Mouse (Mus musculus): ENCODE data around the gene Tbc1d2.
"Not testable (repeated sequence)": the region's sequence is repeated elsewhere in the genome, so short reads cannot be mapped to it uniquely, and the experiment has no call there.

The Tbc1d2 gene

GRCm38 (mm10) chr4:46642924-46643675 is 6.9 kb downstream of the Tbc1d2 start:
- DNase-seq (ENCODE audit: low spot score): no peak

GRCm38 (mm10) chr4:46641283-46641682 is 8.7 kb downstream of the Tbc1d2 start:
- no peak for DNase-seq (ENCODE audit: low spot score)

GRCm38 (mm10) chr4:46639866-46640265 is 10.1 kb downstream of the Tbc1d2 start:
- DNase-seq (ENCODE audit: low spot score): no peak

DNA sequence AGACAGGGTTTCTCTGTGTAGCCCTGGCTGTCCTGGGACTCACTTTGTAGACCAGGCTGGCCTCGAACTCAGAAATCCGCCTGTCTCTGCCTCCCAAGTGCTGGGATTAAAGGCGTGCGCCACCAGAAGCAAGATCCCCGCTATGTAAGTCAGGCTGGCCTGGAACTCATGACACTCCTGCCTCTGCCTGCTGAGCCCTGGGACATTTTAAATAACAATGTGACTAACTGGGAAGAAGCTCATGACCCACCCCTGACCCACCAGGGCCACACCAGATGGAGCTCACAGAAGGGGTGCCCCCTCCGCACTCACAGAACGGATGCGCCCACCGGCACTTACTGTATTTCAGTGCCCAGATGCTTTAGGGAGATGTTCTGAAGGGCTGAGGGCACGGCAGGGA is 12.8 kb downstream of the Tbc1d2 start:
- not testable (repeated sequence) for DNase-seq (ENCODE audit: low spot score)

- DNase-seq (ENCODE audit: low spot score): no peak
Measured at GRCm38 (mm10) chr4:46635702-46636430, 14.1 kb downstream of the Tbc1d2 start.

DNA sequence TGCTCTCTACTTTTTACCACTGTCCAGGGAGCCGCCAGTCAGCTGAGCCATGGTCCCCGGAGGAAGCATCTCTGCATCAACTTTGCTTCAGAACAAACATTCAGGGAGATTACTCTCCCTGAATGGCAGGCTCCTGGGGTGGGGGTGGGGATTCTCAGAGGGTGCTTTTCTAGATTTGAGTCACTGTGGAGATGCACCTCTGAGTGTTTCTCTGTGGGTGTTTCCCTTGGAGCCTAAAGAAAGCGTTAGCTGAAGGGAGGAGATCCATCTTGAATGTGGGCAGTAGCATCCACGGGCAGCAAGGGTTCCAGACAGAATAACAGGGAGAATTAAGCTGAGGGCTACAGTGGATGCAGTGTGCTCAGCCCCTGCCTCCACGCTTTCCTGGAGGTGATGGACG is 15.1 kb downstream of the Tbc1d2 start:
- no peak for DNase-seq (ENCODE audit: low spot score)

GRCm38 (mm10) chr4:46633565-46633964 is 16.4 kb downstream of the Tbc1d2 start:
- not testable (repeated sequence) for DNase-seq (ENCODE audit: low spot score)

DNA sequence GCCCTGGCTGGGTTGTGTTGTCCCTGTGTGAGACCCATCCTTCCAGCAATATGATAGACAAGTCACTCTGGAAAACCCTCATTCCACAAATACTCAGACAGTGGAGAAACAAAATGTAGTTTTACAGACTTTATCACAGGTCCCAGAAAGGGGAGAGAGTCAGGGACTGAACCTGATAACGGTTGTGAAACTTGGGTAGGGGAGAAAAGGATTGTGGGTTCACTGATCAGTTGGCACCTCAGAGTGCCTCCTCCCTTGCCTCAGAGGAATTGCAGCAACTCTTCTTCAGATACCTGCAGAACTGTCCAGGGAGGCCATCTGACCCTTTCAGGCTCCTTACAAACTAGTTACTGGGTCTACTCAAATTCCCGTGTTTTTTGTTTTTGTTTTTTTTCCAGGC is 17.5 kb downstream of the Tbc1d2 start:
- DNase-seq (ENCODE audit: low spot score): no peak

GRCm38 (mm10) chr4:46630390-46630789 is 19.6 kb downstream of the Tbc1d2 start:
- DNase-seq (ENCODE audit: low spot score): no peak

DNA sequence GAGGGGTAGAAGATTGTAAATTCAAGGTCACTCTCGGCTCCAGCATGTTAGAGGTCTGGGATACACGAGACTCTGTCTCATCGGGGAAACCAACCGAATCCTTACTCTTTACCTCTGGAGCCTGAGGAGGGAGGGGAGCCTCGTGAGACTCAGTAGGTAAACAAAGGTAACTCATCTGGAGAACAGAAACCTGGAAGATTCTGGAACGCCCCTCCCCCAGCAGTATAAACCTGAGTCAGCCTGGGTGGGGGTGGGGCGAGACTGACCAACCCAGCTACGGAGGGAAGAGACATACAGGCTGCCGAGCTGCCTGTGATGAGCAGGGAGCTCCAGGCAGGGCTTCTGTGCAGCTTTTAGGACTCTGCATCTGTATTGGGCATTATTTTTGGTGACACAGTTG is 21.1 kb downstream of the Tbc1d2 start:
- no peak for DNase-seq (ENCODE audit: low spot score)

- DNase-seq (ENCODE audit: low spot score): no peak
Measured at GRCm38 (mm10) chr4:46628081-46628480, 21.9 kb downstream of the Tbc1d2 start.

GRCm38 (mm10) chr4:46625101-46625500 is 24.9 kb downstream of the Tbc1d2 start:
- no peak for DNase-seq (ENCODE audit: low spot score)

GRCm38 (mm10) chr4:46623007-46623406 is 27.0 kb downstream of the Tbc1d2 start:
- DNase-seq (ENCODE audit: low spot score): no peak

- DNase-seq (ENCODE audit: low spot score): no peak
Measured at GRCm38 (mm10) chr4:46620946-46621345, 29.1 kb downstream of the Tbc1d2 start.

- no peak for DNase-seq (ENCODE audit: low spot score)
Measured at GRCm38 (mm10) chr4:46620330-46620729, 29.7 kb downstream of the Tbc1d2 start.

DNA sequence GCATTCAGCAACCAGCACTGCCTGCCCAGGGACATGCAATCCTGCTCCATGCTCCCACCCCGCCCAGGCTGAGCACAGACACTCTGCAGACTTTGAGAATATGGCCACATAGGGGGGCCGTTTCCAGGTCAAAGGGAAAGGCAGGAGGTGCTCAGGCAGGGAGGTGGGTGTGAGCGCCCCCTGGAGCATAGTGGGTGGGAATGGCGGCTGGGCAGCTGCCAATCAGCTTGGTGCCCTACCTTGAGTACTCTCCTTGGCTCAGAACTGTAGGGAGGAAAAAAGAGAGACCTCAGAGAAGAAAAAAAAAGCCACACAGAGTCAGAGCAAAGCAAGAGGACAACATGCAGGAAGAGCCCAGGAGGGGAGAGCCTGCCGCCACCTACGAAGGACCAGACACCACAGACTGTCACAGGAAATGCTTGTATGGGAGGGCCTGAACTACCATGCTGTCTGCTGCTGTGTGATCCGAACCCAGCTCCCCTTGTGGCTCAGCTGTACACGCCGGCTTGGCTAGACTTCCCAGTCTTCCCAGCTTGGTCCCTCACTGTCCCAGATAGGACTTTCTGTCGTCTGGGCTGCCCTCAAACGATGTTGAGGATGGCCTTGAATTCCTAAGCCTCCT is 31.7 kb downstream of the Tbc1d2 start:
- no peak for DNase-seq (ENCODE audit: low spot score)

DNA sequence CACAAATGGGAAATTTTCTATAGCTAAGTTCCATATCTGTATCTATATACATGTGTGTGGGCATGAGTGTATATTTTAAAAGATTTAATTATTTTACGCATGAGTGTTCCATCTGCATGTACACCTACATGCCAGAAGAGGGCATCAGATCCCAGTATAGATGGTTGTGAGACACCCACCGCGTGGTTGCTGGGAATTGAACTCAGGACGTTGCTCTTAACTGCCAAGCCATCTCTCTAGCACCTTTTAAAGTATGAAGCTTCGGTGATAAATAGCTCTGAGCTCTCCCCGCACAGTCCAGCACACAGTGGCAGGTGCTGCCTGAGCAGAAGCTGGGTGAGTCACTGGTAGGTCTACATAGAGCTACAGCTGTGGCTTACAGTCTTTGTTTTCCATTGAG is 32.6 kb downstream of the Tbc1d2 start:
- no peak for DNase-seq (ENCODE audit: low spot score)

DNA sequence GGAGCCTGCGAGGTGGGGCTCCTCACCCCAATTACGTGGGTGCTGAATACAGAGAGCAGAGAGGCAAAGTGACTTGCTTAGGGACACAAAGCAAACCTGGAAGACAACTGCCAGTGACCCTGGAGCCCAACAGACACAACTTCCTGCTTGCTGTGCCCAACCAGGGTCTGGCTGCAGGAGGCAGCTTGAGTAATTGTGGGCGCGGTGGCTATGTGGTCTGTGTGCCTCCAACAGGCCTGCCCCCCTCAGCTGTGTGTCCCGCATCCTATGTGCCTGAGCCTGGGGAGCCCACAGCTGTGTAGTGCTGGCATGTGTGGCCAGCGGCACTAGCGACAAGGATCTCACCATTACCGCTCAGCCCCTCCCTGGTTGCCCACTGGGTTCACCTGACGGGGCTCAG is 35.4 kb downstream of the Tbc1d2 start:
- DNase-seq (ENCODE audit: low spot score): no peak

DNA sequence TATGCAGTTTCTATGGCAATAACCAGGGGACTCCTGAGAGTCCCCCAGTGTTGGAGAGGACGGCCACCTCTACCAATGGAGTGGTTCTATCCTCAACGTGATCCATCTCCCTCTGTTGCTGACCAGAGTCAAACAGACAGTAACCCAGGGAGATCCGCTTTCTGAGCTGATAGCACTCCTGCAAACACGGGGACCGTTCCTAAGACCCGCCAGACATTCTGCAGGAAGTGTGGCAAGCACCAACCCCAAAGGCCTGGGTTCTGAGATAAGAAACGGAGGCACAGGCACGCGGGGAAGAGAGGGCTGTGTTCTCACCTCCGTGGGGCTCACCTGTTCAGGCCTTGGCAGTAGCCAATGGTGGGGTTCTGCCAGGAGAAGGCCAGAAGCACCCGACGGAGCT is 36.4 kb downstream of the Tbc1d2 start:
- no peak for DNase-seq (ENCODE audit: low spot score)

DNA sequence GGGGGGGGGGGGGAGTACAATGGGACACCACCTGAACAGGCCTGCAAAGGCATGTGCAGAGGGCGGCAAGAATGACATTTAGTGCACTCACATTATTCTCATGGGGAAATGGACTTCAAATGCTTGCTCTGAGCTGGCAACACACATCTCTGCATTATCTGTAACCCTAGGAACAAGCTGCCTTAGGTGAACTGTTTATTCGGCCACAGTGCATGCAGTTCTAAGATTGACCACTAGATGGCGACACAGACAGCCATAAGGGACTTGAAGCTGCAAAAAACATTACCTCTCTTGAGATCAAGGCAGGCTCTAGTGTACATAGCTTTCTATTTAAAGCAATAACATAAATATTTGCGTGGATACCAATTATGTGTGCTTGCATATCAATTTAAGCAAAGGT is 38.8 kb downstream of the Tbc1d2 start:
- DNase-seq (ENCODE audit: low spot score): peak; percentile 62

- DNase-seq (ENCODE audit: low spot score): no peak
Measured at GRCm38 (mm10) chr4:46607601-46608000, 42.4 kb downstream of the Tbc1d2 start.

GRCm38 (mm10) chr4:46605451-46605850 is 44.6 kb downstream of the Tbc1d2 start:
- no peak for DNase-seq (ENCODE audit: low spot score)

GRCm38 (mm10) chr4:46602704-46603103 is 47.3 kb downstream of the Tbc1d2 start:
- no peak for DNase-seq (ENCODE audit: low spot score)
